Mouse (Mus musculus) T-helper 17 cell (primary cell): ENCODE data around the gene Slc38a10.

Experiments
- in situ Hi-C, 2 experiments: fragments of 300-600 bp; cut with MboI, MseI; formaldehyde crosslinking; loops; 1 replicate in 1 of 2; 2 replicates in 1 of 2; pipeline ENCODE4 v1.15.1; 2025; ENCODE audit warnings: high pct_unique_total_duplicates in 2 of 2

Gene Slc38a10

DNA sequence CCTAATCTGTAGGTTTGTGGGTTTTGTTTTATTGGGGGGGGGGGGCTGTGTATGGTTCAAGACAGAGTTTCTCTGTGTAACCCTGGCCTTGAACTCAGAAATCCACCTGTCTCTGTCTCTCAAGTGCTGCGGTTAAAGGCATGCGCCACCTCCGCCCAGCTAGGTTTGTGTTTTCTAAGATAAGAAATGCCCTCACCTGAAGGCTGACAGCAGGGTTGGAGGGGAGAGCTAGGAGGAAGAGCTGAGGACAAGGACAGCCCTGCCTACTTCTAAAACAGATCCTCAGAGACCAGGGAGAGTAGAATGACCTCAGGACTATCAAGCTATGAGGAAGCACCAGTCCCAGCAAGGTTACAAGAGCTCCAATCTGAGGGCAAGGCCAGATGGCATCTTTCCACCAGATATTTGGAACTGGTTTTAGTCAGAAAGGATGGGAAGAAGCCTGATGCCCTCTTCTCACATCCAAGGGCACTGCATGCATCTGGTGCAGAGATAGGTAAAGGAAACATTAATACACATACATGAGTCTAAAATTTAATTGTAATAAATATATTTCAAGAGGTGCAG is 47.6 kb downstream of the Slc38a10 start:
- in situ Hi-C loops: no loop called here

DNA sequence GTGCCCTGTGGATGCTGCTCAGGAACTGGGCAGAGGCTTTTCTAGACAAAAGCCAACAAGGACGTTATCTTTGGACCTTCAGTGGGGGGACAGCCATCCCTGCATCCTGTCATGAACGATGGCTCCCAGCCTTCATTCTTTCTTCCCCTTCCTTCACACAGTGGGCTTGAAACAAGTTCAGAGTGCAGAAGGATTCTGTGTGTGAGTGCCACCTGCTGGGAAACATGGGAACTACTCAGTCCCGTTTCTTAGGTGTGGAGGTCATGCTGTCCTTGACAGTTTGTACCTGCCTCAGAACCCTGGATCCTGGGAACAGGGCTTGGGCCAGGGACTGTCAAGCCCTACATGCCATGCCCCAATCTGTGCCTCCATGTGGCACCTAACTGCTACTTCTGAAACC is 50.1 kb downstream of the Slc38a10 start:
- in situ Hi-C loops: no loop called here

DNA sequence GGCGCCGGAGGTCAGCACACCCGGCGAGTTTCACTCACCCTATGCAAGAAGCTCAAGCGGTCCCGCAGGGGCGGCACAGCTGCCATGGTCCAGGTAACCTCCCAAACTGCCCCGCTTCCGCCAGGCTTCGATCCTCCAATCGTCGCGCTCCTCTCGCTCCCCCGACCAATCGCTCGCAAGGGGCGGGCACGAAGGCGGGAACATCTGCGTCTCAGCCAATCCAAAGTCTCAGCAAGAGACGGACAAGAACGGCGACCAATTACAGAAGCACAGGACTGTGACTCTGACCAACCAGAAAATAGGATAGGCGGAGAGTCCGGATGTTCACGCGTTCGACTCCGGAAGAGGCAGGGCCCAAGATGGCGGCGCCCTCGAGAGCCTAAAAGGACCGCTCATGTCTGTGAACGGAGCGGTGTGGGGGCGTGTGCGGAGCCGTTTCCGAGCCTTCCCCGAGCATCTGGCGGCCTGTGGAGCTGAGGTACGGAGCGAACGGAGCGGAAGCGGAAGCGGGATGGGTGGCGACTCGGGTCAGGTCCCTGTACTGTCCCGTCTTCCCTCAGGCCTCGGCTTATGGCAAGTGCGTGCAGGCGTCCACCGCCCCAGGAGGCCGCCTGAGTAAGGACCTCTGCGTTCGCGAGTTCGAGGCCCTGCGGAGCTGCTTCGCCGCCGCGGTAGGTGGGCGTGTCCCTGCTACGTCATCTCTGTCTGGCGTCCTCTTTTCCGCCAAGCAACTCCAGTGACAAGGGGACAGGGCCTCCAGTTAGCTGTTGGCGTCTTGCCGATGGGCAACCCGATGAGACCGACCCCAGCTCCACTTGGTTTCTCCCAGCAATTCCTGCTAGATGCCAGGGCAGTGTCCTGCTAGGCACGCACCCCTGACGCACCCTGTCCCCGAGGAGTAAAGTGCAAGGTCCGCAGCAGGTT is 52.3 kb downstream of the Slc38a10 start, which contains the start of the genes Tepsin and Ndufaf8:
Tepsin (minus strand) TSS at position 144 of the 924 bp plus-strand sequence.
Ndufaf8 (plus strand) TSS at position 341 of the 924 bp plus-strand sequence.
- in situ Hi-C loops: loop anchor here in 1 of 2 experiments (10.0 kb wide), 1 partner anchor 1126 kb away; the partner anchor contains the start of gene Cybc1

GRCm38 (mm10) chr11:120092817-120093591 is 58.1 kb downstream of the Slc38a10 start:
- in situ Hi-C loops: loop anchor here in 1 of 2 experiments (10.0 kb wide), 1 partner anchor 1132 kb away; the partner anchor contains the start of gene Cybc1

- in situ Hi-C loops: loop anchor here in 1 of 2 experiments (10.0 kb wide), 1 partner anchor 1134 kb away; the partner anchor contains the start of gene Cybc1
Observed at GRCm38 (mm10) chr11:120090661-120091060, 60.5 kb downstream of the Slc38a10 start.

DNA sequence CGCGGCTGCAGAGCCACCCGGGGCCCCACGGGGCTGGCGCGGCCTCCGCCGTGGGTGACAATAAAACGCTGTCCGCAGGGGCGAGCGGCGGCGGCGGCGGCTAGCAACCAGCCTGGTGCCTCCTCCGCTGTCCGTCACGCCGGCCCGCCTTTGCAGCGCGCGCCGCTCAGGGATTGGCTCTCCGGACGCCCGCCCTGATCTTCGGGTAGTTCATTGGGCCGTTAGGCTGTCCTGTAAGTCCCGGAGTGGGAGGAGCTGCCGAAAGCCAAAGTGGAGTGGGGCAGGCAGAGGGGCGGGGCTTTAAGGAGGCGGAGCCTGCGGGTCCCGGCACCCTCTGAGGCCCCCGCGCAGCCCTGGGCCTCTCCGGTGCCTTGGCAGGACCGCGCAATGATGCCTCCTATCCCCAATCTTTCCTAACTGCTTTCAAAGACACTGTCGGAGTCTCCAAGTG is 64.4 kb downstream of the Slc38a10 start, which contains the start of gene Cep131:
Cep131 (minus strand) TSS at position 126 of the 451 bp plus-strand sequence.
- in situ Hi-C loops: no loop called here

GRCm38 (mm10) chr11:120085891-120086627 is 65.1 kb downstream of the Slc38a10 start:
- in situ Hi-C loops: no loop called here

GRCm38 (mm10) chr11:120080282-120080681 is 70.9 kb downstream of the Slc38a10 start:
- in situ Hi-C loops: no loop called here

DNA sequence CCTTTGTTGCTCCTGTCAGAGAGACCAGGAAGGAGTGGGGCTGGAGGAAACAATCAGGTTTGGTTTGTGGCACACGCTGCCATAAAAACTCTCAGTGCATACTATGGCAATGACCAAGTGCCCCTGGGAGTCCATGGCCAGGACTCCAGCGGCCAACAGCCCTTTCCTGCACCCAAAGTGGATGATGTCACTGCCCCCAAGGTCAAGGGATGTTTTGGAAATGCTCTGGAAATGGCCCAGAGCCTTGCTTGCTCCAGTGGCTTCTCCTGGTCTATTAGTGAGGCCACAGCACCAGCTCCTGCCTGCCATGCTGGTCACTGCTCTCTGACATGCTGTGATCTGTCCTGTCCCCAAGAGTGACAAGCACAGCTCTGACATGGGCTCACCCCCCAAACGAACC is 75.0 kb downstream of the Slc38a10 start:
- in situ Hi-C loops: no loop called here

GRCm38 (mm10) chr11:120072986-120073647 is 78.0 kb downstream of the Slc38a10 start:
- in situ Hi-C loops: no loop called here

DNA sequence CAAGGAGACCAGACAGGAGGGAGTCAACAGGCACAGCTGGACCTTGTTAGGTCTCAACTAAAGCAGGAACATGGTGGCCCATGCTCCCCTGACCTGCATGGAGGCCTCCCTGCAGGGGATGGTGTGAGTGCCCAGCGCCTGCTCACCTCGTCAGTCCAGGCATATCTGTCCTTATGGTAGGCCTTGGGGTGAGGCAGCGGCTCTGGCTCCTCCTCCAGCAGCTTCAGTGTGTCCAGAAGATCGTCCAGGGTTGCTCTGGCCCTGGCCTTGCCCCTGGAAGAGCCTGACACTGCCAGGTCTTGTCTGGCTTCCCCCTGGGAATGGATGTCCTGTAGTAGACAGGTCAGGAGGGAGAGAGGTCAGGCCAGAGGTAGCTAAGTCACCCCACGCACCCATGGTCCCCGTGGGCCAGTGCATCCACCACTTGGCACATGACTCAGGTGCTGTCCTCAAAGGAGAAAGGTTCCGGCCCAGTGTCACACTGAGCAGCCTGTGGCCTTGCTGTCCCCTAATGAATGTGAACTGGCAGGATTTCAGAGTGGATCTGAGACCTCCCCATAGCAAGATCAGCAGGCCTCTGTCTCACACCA is 79.3 kb downstream of the Slc38a10 start:
- in situ Hi-C loops: no loop called here

DNA sequence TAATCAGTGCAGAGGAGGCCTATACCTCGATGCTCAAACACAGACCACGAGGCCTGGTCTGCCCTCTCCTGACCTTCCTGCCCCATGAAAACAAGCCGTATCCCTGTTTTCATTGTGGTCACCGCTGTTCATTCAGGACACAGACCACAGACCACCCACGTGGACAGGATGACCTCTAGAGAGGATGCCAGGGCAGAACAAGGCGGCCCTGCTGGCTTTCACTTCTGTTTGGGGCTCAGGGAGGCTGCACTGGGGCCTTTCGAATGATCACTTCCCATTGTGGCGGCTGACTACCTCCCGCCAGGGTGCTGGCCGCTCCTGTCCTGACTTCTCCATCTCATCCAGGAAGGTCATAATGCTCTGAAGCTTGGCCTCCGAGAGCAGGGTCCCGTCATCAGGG is 80.1 kb downstream of the Slc38a10 start:
- in situ Hi-C loops: no loop called here

GRCm38 (mm10) chr11:120070286-120070930 is 80.7 kb downstream of the Slc38a10 start:
- in situ Hi-C loops: no loop called here

- in situ Hi-C loops: no loop called here
Observed at GRCm38 (mm10) chr11:120069261-120069660, 81.9 kb downstream of the Slc38a10 start.

DNA sequence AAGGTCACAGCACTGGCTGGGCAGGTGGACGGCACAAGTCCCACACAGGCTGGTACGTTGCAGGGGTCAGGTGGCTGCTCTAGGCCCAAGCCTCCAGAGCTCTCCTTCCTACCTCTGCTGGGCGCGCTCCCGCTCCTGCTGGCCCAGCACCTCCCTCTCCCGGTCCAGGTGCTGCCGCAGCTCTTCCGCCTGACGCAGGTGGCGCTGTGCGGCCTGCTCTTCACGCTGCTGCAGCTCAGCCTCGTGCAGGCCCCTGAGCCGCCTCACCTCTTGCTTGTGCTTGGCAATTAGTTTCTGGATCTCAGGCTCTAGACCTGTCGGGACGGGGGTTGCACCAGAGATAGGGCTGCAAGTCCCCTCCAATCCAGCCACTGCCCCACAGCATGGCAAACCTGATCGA is 83.3 kb downstream of the Slc38a10 start:
- in situ Hi-C loops: no loop called here

DNA sequence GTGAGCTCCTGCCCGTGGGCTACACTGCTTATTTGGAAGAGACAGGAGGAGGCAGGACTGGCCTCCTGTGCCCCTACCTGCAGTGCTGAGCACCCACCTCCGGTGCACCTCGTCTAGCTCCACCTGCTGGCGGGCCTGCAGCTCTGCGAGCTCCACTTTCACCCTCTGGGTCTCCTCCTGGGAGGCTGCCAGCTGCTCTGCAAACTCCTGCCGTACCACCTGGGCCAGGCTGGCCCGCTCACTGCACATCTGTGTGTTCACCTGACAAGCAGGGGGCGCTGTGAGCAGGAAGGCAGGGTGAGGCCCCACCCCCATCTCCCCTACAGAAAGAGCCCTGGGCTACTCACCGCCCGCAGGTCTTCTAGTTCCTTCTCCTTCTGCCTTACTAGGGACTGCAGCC is 85.9 kb downstream of the Slc38a10 start:
- in situ Hi-C loops: no loop called here

DNA sequence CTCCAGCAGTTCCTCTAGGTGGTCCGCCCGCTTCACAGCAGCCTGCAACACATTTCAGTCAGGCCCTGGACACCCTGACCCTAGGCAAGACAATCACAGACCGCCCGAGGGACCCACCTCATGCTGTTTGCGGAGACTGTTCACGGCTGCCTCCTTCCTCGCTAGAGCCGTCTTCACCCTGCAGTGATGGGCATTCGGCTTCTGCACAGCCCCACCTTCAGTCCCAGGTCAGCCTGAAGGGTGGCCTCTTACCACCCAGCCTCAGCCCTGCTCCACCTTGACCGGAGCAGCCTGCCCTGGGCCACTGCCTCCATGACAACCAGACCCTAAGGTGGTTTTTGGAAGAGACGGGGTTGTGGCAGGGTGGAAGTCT is 86.5 kb downstream of the Slc38a10 start:
- in situ Hi-C loops: no loop called here

DNA sequence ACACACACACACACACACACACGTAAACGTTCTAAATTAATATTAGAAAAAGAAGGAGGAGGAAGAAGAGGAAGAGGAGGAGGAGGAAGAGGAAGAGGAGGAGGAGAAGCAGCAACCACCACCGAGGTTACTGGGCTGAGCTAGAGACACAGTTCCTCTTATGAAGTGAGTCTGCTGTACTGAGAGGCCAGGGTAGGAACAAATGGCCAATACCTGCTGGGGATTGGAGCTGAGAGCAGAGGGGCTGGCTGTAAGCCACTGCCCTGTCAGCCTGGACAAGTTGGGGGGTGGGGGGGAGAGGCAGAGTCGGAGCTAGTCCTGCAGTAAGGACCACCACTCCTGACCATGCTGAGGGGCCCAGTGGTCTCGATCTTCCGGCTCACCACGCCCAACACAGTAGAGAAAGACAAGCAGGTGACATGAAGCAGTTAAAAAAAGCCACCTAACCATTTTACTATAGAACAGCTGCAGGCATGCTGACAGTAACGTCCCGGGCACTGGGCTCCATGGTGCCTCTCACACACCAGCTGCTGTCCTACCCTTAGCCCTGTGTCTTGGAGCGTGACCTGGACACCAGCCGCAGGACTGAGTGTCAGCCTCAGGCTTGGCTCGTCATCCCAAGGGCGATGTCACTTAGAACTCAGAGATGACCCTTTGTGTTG is 87.0 kb downstream of the Slc38a10 start:
- in situ Hi-C loops: no loop called here

GRCm38 (mm10) chr11:120063326-120063725 is 87.8 kb downstream of the Slc38a10 start:
- in situ Hi-C loops: no loop called here
